Mouse (Mus musculus) embryonic facial prominence, embryonic 11.5 days (tissue): ENCODE data around the gene Gm11555. TPM values are rescaled to one million over a fixed set of nuclear protein-coding genes. Genes with fewer than 3 reads are reported as not detected.
"Not testable (repeated sequence)": the region's sequence is repeated elsewhere in the genome, so short reads cannot be mapped to it uniquely, and the experiment has no call there.

Source experiments
- ATAC-seq: fragments of 200-750 bp; cut with Nextera tagmentation; replicated peaks from 2 replicates; pipeline ENCODE4 v1.8.0; 2017; ENCODE audit warnings: low read depth; ENCODE audit not compliant: insufficient number of reproducible peaks, low FRiP score, low TSS enrichment
- DNase-seq: peaks from one replicate; pipeline ENCODE4 v3.0.0-alpha.2; 2015; ENCODE audit warnings: low spot score
- H3K27ac ChIP-seq: fragments of 300-500 bp; sonication (generic); replicated peaks from 2 replicates; pipeline ENCODE4 v1.5.1; 2014; ENCODE audit warnings: mild to moderate bottlenecking, low read depth, low read length, control low read depth
- H3K27me3 ChIP-seq: fragments of 300-500 bp; sonication (generic); 2 replicates; pipeline ENCODE4 v1.6.1; 2014; ENCODE audit warnings: mild to moderate bottlenecking, low read length, moderate library complexity, mixed read lengths; ENCODE audit not compliant: control insufficient read depth, insufficient read depth
- H3K36me3 ChIP-seq: fragments of 300-500 bp; sonication (generic); replicated peaks from 2 replicates; pipeline ENCODE4 v1.6.1; 2014; ENCODE audit warnings: low read depth, mild to moderate bottlenecking, low read length, moderate library complexity, mixed read lengths; ENCODE audit not compliant: control insufficient read depth, insufficient read depth
- H3K4me1 ChIP-seq: fragments of 300-500 bp; sonication (generic); 2 replicates; pipeline ENCODE4 v1.6.1; 2014; ENCODE audit warnings: low read length, mixed read lengths; ENCODE audit not compliant: control insufficient read depth, insufficient read depth
- H3K4me2 ChIP-seq: fragments of 300-500 bp; sonication (generic); 2 replicates; pipeline ENCODE4 v1.6.1; 2014; ENCODE audit warnings: low read depth, mild to moderate bottlenecking, control low read depth, low read length, moderate library complexity
- H3K4me3 ChIP-seq: fragments of 300-500 bp; sonication (generic); 2 replicates; pipeline ENCODE4 v1.5.1; 2014; ENCODE audit warnings: low read depth, low read length, control low read depth
- H3K9ac ChIP-seq: fragments of 300-500 bp; sonication (generic); replicated peaks from 2 replicates; pipeline ENCODE4 v1.6.1; 2014; ENCODE audit warnings: mild to moderate bottlenecking, control low read depth, low read length
- H3K9me3 ChIP-seq: fragments of 300-500 bp; sonication (generic); replicated peaks from 2 replicates; pipeline ENCODE4 v1.6.1; 2016; ENCODE audit warnings: mild to moderate bottlenecking, low read length, inconsistent platforms, mixed read lengths; ENCODE audit not compliant: control insufficient read depth
- WGBS: fragments of 180-500 bp; shearing (Covaris S2); extraction: QIAGEN DNeasy Blood & Tissue Kit; methylation state at CpG from one replicate; pipeline ENCODE4 v1.1.7; 2014; 5-methylcytosine and 5-hydroxymethylcytosine counted together
- polyA plus RNA-seq: library from polyadenylated mRNA; unstranded; fragments of >200 nt; fragmentation: Nextera tagmentation; extraction: Ambion mirVana; gene quantifications from 2 replicates; pipeline ENCODE4 v1.2.1, GENCODE M21; 2014

The Gm11555 gene
- polyA plus RNA-seq, 1 experiment from 2014 or later, result not detected

- 88% methylated on average over 3 of the region's 3 CpGs for WGBS
These were observed 19.1 kb downstream of the Gm11555 start for GRCm38 (mm10) chr11:99630890-99631289.

DNA sequence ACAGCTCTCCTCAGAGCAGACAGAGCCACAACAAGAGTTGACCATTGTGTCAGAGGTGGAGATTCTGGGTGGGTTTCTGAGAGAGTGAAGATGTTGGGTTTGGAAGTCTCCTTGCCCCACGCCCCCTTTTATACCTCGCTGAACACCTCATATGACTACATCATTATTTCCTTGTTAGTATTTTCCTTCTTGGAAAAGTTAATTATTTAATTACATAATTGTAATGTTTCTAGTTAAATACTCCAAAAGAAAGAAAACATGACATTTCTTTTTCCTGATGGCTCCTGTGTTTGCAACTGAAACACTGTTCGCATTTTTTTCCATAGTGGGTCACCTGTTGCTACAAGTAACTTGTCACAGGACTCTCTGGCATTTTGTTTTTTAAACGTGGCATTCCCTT is 21.9 kb downstream of the Gm11555 start, which contains the start of gene Krtap4-1:
Gene Krtap4-1, minus strand, starts transcription at position 101 of the 400 bp plus-strand sequence.
- H3K9ac ChIP-seq, result no peak within 1 kb of the TSS
- ATAC-seq (no peak), DNase-seq (no peak)
- H3K9me3 ChIP-seq, result no peaks in the 10 kb centered on the region
- H3K36me3 ChIP-seq, result no peaks in the 10 kb centered on the region
- no peak within 1 kb of the TSS for H3K4me3 ChIP-seq
- H3K4me2 ChIP-seq, result no peak within 1 kb of the TSS
- WGBS, result 78% methylated on average over 4 of the region's 4 CpGs
- H3K4me1 ChIP-seq, result no peaks in the 10 kb centered on the region
- H3K27ac ChIP-seq, result no peak within 1 kb of the TSS
- H3K27me3 ChIP-seq, result no peaks in the 10 kb centered on the region

More at GRCm38 (mm10) chr11:99630890-99631289, 19.1 kb downstream of the Gm11555 start:
- Histone ChIP-seq H3K4me3 (no peak overlapping the region), H3K36me3 (no peaks in the 10 kb centered on the region), H3K9me3 (no peaks in the 10 kb centered on the region), H3K9ac (no peak overlapping the region), H3K27me3 (no peaks in the 10 kb centered on the region), H3K4me1 (no peaks in the 10 kb centered on the region), H3K4me2 (no peak overlapping the region), H3K27ac (no peak overlapping the region)
- DNase-seq (no peak), ATAC-seq (no peak)

DNA sequence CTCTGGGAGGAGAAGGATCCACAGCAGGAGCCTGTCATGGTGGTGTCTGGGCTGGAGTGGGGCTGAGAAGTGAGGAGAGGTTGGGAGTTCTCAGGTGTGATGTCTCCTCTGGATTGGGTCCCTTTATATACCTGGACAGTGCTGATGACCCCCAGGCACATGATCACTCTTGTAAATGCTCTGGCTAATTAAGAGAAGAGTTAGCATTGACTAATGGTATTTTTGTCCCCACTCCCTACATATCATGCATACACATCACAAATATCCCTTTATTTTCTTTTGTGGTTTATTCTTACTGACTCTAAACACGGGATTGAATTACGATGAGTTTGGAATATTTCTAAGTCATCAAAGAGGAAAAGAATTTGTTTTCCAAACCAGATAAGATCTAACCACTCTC is 29.7 kb downstream of the Gm11555 start, which contains the start of gene Gm11562:
Gene Gm11562, minus strand, starts transcription at position 101 of the 400 bp plus-strand sequence.
- ATAC-seq, result no peak
- no peak for DNase-seq

DNA sequence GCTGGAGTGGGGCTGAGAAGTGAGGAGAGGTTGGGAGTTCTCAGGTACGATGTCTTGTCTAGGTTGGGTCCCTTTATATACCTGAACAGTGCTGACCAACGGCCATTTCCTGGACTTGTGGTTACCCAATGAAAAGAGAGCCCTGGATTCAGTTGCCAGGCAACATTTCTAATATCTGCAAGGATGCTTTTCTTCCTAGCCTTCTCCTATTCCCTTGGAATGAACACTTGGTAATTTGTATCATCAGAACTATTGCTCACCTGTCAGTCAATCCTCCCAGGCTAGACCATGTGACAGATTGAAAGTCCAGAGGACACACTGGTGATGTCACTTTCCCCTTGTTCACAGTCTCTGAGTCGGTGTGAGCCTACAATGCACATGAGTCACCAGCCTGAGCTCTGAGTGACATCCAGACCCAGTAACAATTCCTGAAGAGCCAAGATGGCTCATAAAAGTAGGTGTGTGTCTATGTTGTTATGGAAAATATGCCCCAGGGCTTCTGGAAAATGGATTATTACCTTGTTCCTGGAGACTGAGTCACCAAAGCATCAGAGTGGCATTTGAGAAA is 35.2 kb downstream of the Gm11555 start, which contains the start of gene Krtap2-4:
Gene Krtap2-4, minus strand, starts transcription at position 51 of the 568 bp plus-strand sequence.
- DNase-seq, result no peak

More for the DNA sequence above, 29.7 kb downstream of the Gm11555 start, which contains the start of gene Gm11562:
- H3K27ac ChIP-seq, result no peak within 1 kb of the TSS
- H3K9me3 ChIP-seq, result no peaks in the 10 kb centered on the region
- no peaks in the 10 kb centered on the region for H3K36me3 ChIP-seq
- WGBS, result 83% methylated on average over 2 of the region's 2 CpGs
- no peak within 1 kb of the TSS for H3K4me3 ChIP-seq
- no peaks in the 10 kb centered on the region for H3K27me3 ChIP-seq
- no peak within 1 kb of the TSS for H3K9ac ChIP-seq
- no peaks in the 10 kb centered on the region for H3K4me1 ChIP-seq
- no peak within 1 kb of the TSS for H3K4me2 ChIP-seq

GRCm38 (mm10) chr11:99610089-99610488 is 39.9 kb downstream of the Gm11555 start, which contains the start of gene Gm11937:
Gene Gm11937 (minus strand): TSS chr11:99610189.
- not testable (repeated sequence) for H3K4me2 ChIP-seq, H3K9me3 ChIP-seq, ATAC-seq, H3K27me3 ChIP-seq, H3K36me3 ChIP-seq, H3K4me3 ChIP-seq, H3K4me1 ChIP-seq, H3K9ac ChIP-seq, DNase-seq, H3K27ac ChIP-seq
- WGBS, result 71% methylated on average over 1 of the region's 2 CpGs

More for the DNA sequence above, 35.2 kb downstream of the Gm11555 start, which contains the start of gene Krtap2-4:
- Histone ChIP-seq H3K27me3 (no peaks in the 10 kb centered on the region), H3K9ac (no peak within 1 kb of the TSS), H3K4me2 (no peak within 1 kb of the TSS), H3K36me3 (no peaks in the 10 kb centered on the region), H3K27ac (no peak within 1 kb of the TSS), H3K4me3 (no peak within 1 kb of the TSS), H3K9me3 (no peaks in the 10 kb centered on the region), H3K4me1 (no peaks in the 10 kb centered on the region)
- ATAC-seq, result no peak
- WGBS, result 76% methylated on average over 3 of the region's 3 CpGs

- ATAC-seq, result no peak
These were observed 40.9 kb downstream of the Gm11555 start for GRCm38 (mm10) chr11:99609126-99609525.

DNA sequence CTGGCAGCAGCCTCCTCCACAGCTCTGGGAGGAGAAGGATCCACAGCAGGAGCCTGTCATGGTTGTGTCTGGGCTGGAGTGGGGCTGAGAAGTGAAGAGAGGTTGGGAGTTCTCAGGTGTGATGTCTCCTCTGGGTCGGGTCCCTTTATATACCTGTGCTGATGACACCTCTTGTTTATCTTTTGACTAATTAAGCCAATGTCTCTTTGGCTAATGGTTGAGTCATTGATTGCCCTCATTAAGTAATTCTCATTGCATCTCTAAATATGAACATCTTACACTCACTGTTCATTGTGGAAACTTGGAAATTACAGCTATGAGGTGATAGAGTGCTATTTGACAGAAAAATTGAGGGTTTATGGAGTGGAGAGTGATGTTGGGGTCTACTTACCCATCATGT is 46.8 kb downstream of the Gm11555 start, which contains the start of gene Gm11938:
Gene Gm11938, minus strand, starts transcription at position 101 of the 400 bp plus-strand sequence.
- H3K9me3 ChIP-seq, H3K27me3 ChIP-seq, ATAC-seq, H3K4me1 ChIP-seq, H3K27ac ChIP-seq, H3K4me2 ChIP-seq, H3K9ac ChIP-seq, H3K36me3 ChIP-seq, H3K4me3 ChIP-seq, DNase-seq: not testable (repeated sequence)
- WGBS, result 56% methylated on average over 1 of the region's 1 CpGs

More at GRCm38 (mm10) chr11:99609126-99609525, 40.9 kb downstream of the Gm11555 start:
- H3K36me3 ChIP-seq, result no peaks in the 10 kb centered on the region
- H3K9me3 ChIP-seq, result no peaks in the 10 kb centered on the region
- no peaks in the 10 kb centered on the region for H3K27me3 ChIP-seq
- no peaks in the 10 kb centered on the region for H3K4me1 ChIP-seq
- no peak for DNase-seq
- H3K4me3 ChIP-seq, result no peak overlapping the region
- H3K9ac ChIP-seq, result no peak overlapping the region
- 75% methylated on average over 1 of the region's 1 CpGs for WGBS
- H3K4me2 ChIP-seq, result no peak overlapping the region
- H3K27ac ChIP-seq, result no peak overlapping the region
